Mouse (Mus musculus): ENCODE measurements around the gene Tbc1d32. TPM values are rescaled to one million over a fixed set of nuclear protein-coding genes. Genes with fewer than 3 reads are reported as not detected.
A peak's percentile ranks its signal among the peaks of the same experiment; 100 is the strongest.

Tbc1d32 gene
- polyA plus RNA-seq, 1 experiment from 2014 or later, result 3.5 TPM

GRCm38 (mm10) chr10:56165758-56166157 is 62.7 kb downstream of the Tbc1d32 start:
- 85% methylated on average over 4 of the region's 4 CpGs for WGBS
- H3K9ac ChIP-seq, result no peak overlapping the region
- no peak for ATAC-seq (ENCODE audit: low FRiP score, low read depth)
- no peak overlapping the region for H3K4me2 ChIP-seq (replicated peaks)
- peaks cover 10% of the 10 kb centered on the region; the same call in 1 of the 2 replicates for H3K36me3 ChIP-seq
- no peaks in the 10 kb centered on the region for H3K27me3 ChIP-seq
- no peaks in the 10 kb centered on the region for H3K4me1 ChIP-seq
- no peak overlapping the region for H3K27ac ChIP-seq
- no peak overlapping the region for H3K4me3 ChIP-seq
- H3K9me3 ChIP-seq, result no peaks in the 10 kb centered on the region

DNA sequence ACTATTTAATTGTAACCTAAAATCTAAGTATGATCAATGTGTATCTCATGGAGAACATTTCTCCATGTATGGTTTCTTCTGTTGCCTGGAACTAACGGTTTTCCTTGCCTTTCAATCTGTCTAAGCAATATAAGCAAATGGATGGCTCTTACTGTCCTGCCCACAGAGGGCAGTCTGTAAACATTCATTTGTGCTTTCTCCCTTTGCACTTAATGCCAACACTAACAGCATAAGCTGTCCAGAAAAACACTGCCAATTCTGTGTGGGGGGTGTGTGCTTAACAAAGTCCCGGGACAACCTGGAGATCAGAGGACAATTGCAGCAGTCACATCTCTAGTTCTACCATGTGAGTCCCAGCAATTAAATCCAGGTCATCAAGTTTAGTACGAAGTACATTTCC is 64.1 kb downstream of the Tbc1d32 start:
- Histone ChIP-seq H3K27me3 (no peaks in the 10 kb centered on the region), H3K4me3 (no peak overlapping the region), H3K9ac (no peak overlapping the region), H3K36me3 (peaks cover 4% of the 10 kb centered on the region; the same call in 1 of the 2 replicates), H3K4me2 (replicated peaks) (no peak overlapping the region), H3K4me1 (no peaks in the 10 kb centered on the region), H3K9me3 (no peaks in the 10 kb centered on the region), H3K27ac (no peak overlapping the region)
- ATAC-seq (ENCODE audit: low FRiP score, low read depth), result no peak
- WGBS, result 45% methylated on average over 3 of the region's 3 CpGs

DNA sequence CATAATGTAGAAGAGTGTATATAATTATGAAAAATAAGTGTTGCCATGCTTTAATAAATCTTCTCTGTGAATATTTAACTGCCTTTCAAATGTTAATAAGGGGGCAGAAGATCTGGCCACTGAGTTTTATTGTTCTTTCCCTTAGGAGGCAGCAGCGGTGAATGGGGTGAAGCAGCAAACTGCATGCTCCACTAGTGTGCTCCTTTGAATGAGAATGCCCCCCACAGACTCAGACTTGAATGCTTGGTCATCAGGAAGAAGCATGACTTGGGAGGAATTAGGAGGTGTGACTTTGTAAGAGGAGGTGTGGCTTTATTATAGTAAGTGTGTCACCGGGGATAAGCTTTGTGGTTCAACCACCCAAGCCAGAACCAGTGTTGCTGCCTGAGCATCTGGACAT is 69.7 kb downstream of the Tbc1d32 start:
- no peak overlapping the region for H3K27ac ChIP-seq
- H3K27me3 ChIP-seq, result no peaks in the 10 kb centered on the region
- H3K4me2 ChIP-seq (replicated peaks), result no peak overlapping the region
- H3K4me1 ChIP-seq, result no peaks in the 10 kb centered on the region
- WGBS, result 73% methylated on average over 2 of the region's 2 CpGs
- no peaks in the 10 kb centered on the region for H3K9me3 ChIP-seq
- no peak for ATAC-seq (ENCODE audit: low FRiP score, low read depth)
- no peak overlapping the region for H3K4me3 ChIP-seq
- no peaks in the 10 kb centered on the region for H3K36me3 ChIP-seq
- no peak overlapping the region for H3K9ac ChIP-seq

- Histone ChIP-seq H3K36me3 (no peaks in the 10 kb centered on the region), H3K9ac (no peak overlapping the region), H3K9me3 (no peaks in the 10 kb centered on the region), H3K4me2 (replicated peaks) (no peak overlapping the region), H3K4me1 (no peaks in the 10 kb centered on the region), H3K4me3 (no peak overlapping the region), H3K27me3 (no peaks in the 10 kb centered on the region), H3K27ac (no peak overlapping the region)
- ATAC-seq (ENCODE audit: low FRiP score, low read depth), result no peak
- 87% methylated on average over 3 of the region's 3 CpGs for WGBS
Observed at GRCm38 (mm10) chr10:56158207-56158606, 70.3 kb downstream of the Tbc1d32 start.

GRCm38 (mm10) chr10:56156956-56157355 is 71.5 kb downstream of the Tbc1d32 start:
- no peak overlapping the region for H3K9ac ChIP-seq
- H3K4me3 ChIP-seq, result no peak overlapping the region
- peaks cover 3% of the 10 kb centered on the region; the same call in 1 of the 2 replicates for H3K36me3 ChIP-seq
- H3K27ac ChIP-seq, result no peak overlapping the region
- no peak overlapping the region for H3K4me2 ChIP-seq (replicated peaks)
- ATAC-seq (ENCODE audit: low FRiP score, low read depth), result no peak
- H3K9me3 ChIP-seq, result no peaks in the 10 kb centered on the region
- H3K27me3 ChIP-seq, result no peaks in the 10 kb centered on the region
- WGBS, result 89% methylated on average over 3 of the region's 3 CpGs
- H3K4me1 ChIP-seq, result no peaks in the 10 kb centered on the region

GRCm38 (mm10) chr10:56148920-56149319 is 79.6 kb downstream of the Tbc1d32 start:
- no peak for ATAC-seq (ENCODE audit: low FRiP score, low read depth)
- no peak overlapping the region for H3K9ac ChIP-seq
- H3K4me3 ChIP-seq, result no peak overlapping the region
- WGBS, result 84% methylated on average over 3 of the region's 3 CpGs
- H3K27ac ChIP-seq, result no peak overlapping the region
- H3K9me3 ChIP-seq, result no peaks in the 10 kb centered on the region
- H3K27me3 ChIP-seq, result no peaks in the 10 kb centered on the region
- H3K36me3 ChIP-seq, result peaks cover 5% of the 10 kb centered on the region; the same call in 1 of the 2 replicates
- no peaks in the 10 kb centered on the region for H3K4me1 ChIP-seq
- no peak overlapping the region for H3K4me2 ChIP-seq (replicated peaks)

GRCm38 (mm10) chr10:56137191-56137590 is 91.3 kb downstream of the Tbc1d32 start:
- 94% methylated on average over 5 of the region's 5 CpGs for WGBS
- no peak overlapping the region for H3K4me3 ChIP-seq
- H3K4me1 ChIP-seq, result no peaks in the 10 kb centered on the region
- H3K27ac ChIP-seq, result no peak overlapping the region
- H3K9me3 ChIP-seq, result no peaks in the 10 kb centered on the region
- no peak overlapping the region for H3K4me2 ChIP-seq (replicated peaks)
- no peak for ATAC-seq (ENCODE audit: low FRiP score, low read depth)
- H3K27me3 ChIP-seq, result no peaks in the 10 kb centered on the region
- no peak overlapping the region for H3K9ac ChIP-seq
- no peaks in the 10 kb centered on the region for H3K36me3 ChIP-seq

GRCm38 (mm10) chr10:56129642-56130041 is 98.8 kb downstream of the Tbc1d32 start:
- Histone ChIP-seq H3K4me1 (no peaks in the 10 kb centered on the region), H3K27ac (no peak overlapping the region), H3K9ac (no peak overlapping the region), H3K4me2 (replicated peaks) (no peak overlapping the region), H3K9me3 (no peaks in the 10 kb centered on the region), H3K4me3 (no peak overlapping the region), H3K27me3 (no peaks in the 10 kb centered on the region), H3K36me3 (0 out of 2 replicates have a peak, but pooled peaks cover 4% of the 10 kb centered on the region)
- WGBS, result 89% methylated on average over 2 of the region's 2 CpGs
- ATAC-seq (ENCODE audit: low FRiP score, low read depth), result no peak

GRCm38 (mm10) chr10:56126972-56127371 is 101.5 kb downstream of the Tbc1d32 start:
- no peak for ATAC-seq (ENCODE audit: low FRiP score, low read depth)
- Histone ChIP-seq H3K4me3 (no peak overlapping the region), H3K27me3 (no peaks in the 10 kb centered on the region), H3K4me1 (no peaks in the 10 kb centered on the region), H3K36me3 (0 out of 2 replicates have a peak, but pooled peaks cover 4% of the 10 kb centered on the region), H3K4me2 (replicated peaks) (no peak overlapping the region), H3K9me3 (no peaks in the 10 kb centered on the region), H3K9ac (no peak overlapping the region), H3K27ac (no peak overlapping the region)
- WGBS, result 86% methylated on average over 1 of the region's 1 CpGs

DNA sequence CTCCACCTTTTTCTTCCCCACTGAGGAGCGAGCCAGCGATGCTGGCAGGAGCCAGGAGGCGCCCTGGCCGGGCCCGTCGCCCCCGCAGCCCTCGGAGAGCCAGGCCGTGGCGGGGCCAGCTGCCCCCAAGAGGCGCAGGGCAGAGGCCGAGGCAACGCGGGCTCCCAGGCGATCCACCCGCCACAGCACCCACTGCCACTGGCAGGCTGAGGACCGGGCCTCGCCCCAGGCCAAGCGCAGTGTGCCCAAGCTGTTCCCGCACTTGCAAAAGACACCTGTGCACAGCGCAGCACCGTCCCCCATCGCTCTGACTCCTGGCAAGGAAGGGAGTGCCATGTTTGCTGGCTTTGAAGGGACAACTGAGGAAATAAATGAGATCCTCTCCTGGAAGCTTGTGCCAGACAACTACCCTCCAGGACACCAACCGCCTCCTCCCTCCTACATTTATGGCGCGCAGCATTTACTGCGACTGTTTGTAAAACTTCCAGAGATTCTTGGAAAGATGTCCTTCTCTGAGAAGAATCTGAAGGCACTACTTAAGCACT is 112.8 kb downstream of the Tbc1d32 start:
- no peaks in the 10 kb centered on the region for H3K9me3 ChIP-seq
- peak; percentile 58 for ATAC-seq (ENCODE audit: low FRiP score, low read depth)
- H3K27me3 ChIP-seq, result no peaks in the 10 kb centered on the region
- peak overlapping the region; percentile 81 for H3K27ac ChIP-seq
- H3K9ac ChIP-seq, result peak overlapping the region; percentile 82
- H3K4me3 ChIP-seq, result peak overlapping the region; percentile 64
- H3K4me2 ChIP-seq (replicated peaks), result peak overlapping the region; percentile 94
- WGBS, result 8% methylated on average over 27 of the region's 27 CpGs
- peaks cover 9% of the 10 kb centered on the region for H3K4me1 ChIP-seq
- no peaks in the 10 kb centered on the region for H3K36me3 ChIP-seq

GRCm38 (mm10) chr10:56114951-56115635 is 113.4 kb downstream of the Tbc1d32 start:
- ATAC-seq (ENCODE audit: low FRiP score, low read depth), result peak; percentile 91
- H3K27ac ChIP-seq, result peak overlapping the region; percentile 81

GRCm38 (mm10) chr10:56106996-56107334 is 121.5 kb downstream of the Tbc1d32 start:
- Histone ChIP-seq H3K4me2 (replicated peaks) (peak overlapping the region; percentile 55), H3K9me3 (no peaks in the 10 kb centered on the region), H3K4me3 (peak overlapping the region; percentile 34), H3K27ac (no peak overlapping the region), H3K9ac (peak overlapping the region; percentile 43; the same call in 1 of the 2 replicates), H3K36me3 (no peaks in the 10 kb centered on the region), H3K27me3 (no peaks in the 10 kb centered on the region), H3K4me1 (peaks cover 9% of the 10 kb centered on the region)
- 49% methylated on average over 1 of the region's 1 CpGs for WGBS
- ATAC-seq (ENCODE audit: low FRiP score, low read depth), result peak; percentile 32; the same call in 1 of the 2 replicates

More at GRCm38 (mm10) chr10:56114951-56115635, 113.4 kb downstream of the Tbc1d32 start:
- Histone ChIP-seq H3K4me3 (peak overlapping the region; percentile 64), H3K9ac (peak overlapping the region; percentile 82), H3K27me3 (no peaks in the 10 kb centered on the region), H3K36me3 (no peaks in the 10 kb centered on the region), H3K4me1 (peaks cover 9% of the 10 kb centered on the region), H3K9me3 (no peaks in the 10 kb centered on the region), H3K4me2 (replicated peaks) (peak overlapping the region; percentile 94)
- WGBS, result under 1% methylated on average over 50 of the region's 50 CpGs
